Mouse (Mus musculus) liver, embryonic 12.5 days (tissue): ENCODE measurements around the gene Arhgdia. TPM values are rescaled to one million over a fixed set of nuclear protein-coding genes. Genes with fewer than 3 reads are reported as not detected.
A peak's percentile ranks its signal among the peaks of the same experiment; 100 is the strongest.

Experiments used
- ATAC-seq: fragments of 200-750 bp; cut with Nextera tagmentation; 2 replicates; pipeline ENCODE4 v1.8.0; 2017; ENCODE audit warnings: moderate number of reproducible peaks, mild to moderate bottlenecking, moderate library complexity
- H3K27ac ChIP-seq: fragments of 300-500 bp; sonication (generic); 2 replicates; pipeline ENCODE4 v1.5.1; 2016; ENCODE audit warnings: mild to moderate bottlenecking
- H3K27me3 ChIP-seq: fragments of 300-500 bp; sonication (generic); replicated peaks from 2 replicates; pipeline ENCODE4 v1.6.1; 2016; ENCODE audit warnings: mild to moderate bottlenecking, moderate library complexity
- H3K36me3 ChIP-seq: fragments of 300-500 bp; sonication (generic); 2 replicates; pipeline ENCODE4 v1.6.1; 2016; ENCODE audit warnings: mild to moderate bottlenecking, moderate library complexity
- H3K4me1 ChIP-seq: fragments of 300-500 bp; sonication (generic); 2 replicates; pipeline ENCODE4 v1.6.1; 2016
- H3K4me2 ChIP-seq: fragments of 300-500 bp; sonication (generic); 2 replicates; pipeline ENCODE4 v1.6.1; 2016; ENCODE audit warnings: mild to moderate bottlenecking, moderate library complexity
- H3K4me3 ChIP-seq: fragments of 300-500 bp; sonication (generic); 2 replicates; pipeline ENCODE4 v1.5.1; 2016; ENCODE audit warnings: mild to moderate bottlenecking, moderate library complexity
- H3K9ac ChIP-seq: fragments of 300-500 bp; sonication (generic); 2 replicates; pipeline ENCODE4 v1.6.1; 2016; ENCODE audit warnings: mild to moderate bottlenecking, moderate library complexity
- H3K9me3 ChIP-seq: fragments of 300-500 bp; sonication (generic); replicated peaks from 2 replicates; pipeline ENCODE4 v1.6.1; 2016; ENCODE audit warnings: mild to moderate bottlenecking, moderate library complexity
- WGBS: fragments of 180-500 bp; shearing (Covaris S2); methylation state at CpG from one replicate; pipeline ENCODE4 v1.1.7; 2016; ENCODE audit not compliant: insufficient replicate concordance; 5-methylcytosine and 5-hydroxymethylcytosine counted together
- polyA plus RNA-seq: library from polyadenylated mRNA; unstranded; fragments of >200 nt; fragmentation: Nextera tagmentation; extraction: Ambion mirVana; gene quantifications from 2 replicates; pipeline ENCODE4 v1.2.1, GENCODE M21; 2016

Gene Arhgdia
- polyA plus RNA-seq, 1 experiment from 2014 or later: 356 TPM

- H3K27ac ChIP-seq: no peak overlapping the region
- H3K36me3 ChIP-seq: peaks cover 79% of the 10 kb centered on the region
- H3K4me2 ChIP-seq: no peak overlapping the region
- WGBS: 87% methylated on average over 6 of the region's 6 CpGs
- no peak for ATAC-seq
- H3K4me1 ChIP-seq: peaks cover 62% of the 10 kb centered on the region
- H3K9me3 ChIP-seq: no peaks in the 10 kb centered on the region
- no peaks in the 10 kb centered on the region for H3K27me3 ChIP-seq
- H3K4me3 ChIP-seq: no peak overlapping the region
- H3K9ac ChIP-seq: 0 out of 2 replicates have a peak overlapping the region, but pooled peaks have one; percentile 12
Observed at GRCm38 (mm10) chr11:120622805-120623204, 41.4 kb upstream of the Arhgdia start.

- Histone ChIP-seq H3K9ac (no peak overlapping the region), H3K4me2 (no peak overlapping the region), H3K27me3 (no peaks in the 10 kb centered on the region), H3K4me3 (no peak overlapping the region), H3K27ac (no peak overlapping the region; the same call in 1 of the 2 replicates), H3K9me3 (no peaks in the 10 kb centered on the region), H3K36me3 (peaks cover 66% of the 10 kb centered on the region), H3K4me1 (peaks cover 57% of the 10 kb centered on the region)
- ATAC-seq: no peak
- WGBS: 91% methylated on average over 14 of the region's 14 CpGs
Observed at GRCm38 (mm10) chr11:120620195-120620594, 38.8 kb upstream of the Arhgdia start.

- peak overlapping the region; percentile 77 for H3K4me2 ChIP-seq
- H3K9ac ChIP-seq: 0 out of 2 replicates have a peak overlapping the region, but pooled peaks have one; percentile 81
- H3K36me3 ChIP-seq: peaks cover 78% of the 10 kb centered on the region
- H3K9me3 ChIP-seq: no peaks in the 10 kb centered on the region
- no peak overlapping the region for H3K4me3 ChIP-seq
- peak overlapping the region; percentile 83 for H3K27ac ChIP-seq
- ATAC-seq: no peak
- H3K4me1 ChIP-seq: peaks cover 52% of the 10 kb centered on the region
- WGBS: 89% methylated on average over 25 of the region's 25 CpGs
- no peaks in the 10 kb centered on the region for H3K27me3 ChIP-seq
Observed at GRCm38 (mm10) chr11:120618619-120619535, 37.5 kb upstream of the Arhgdia start.

GRCm38 (mm10) chr11:120617519-120618112, 36.2 kb upstream of the Arhgdia start, which contains the start of gene Pcyt2:
TSS of gene Pcyt2 (minus strand) at chr11:120617936.
- H3K9ac ChIP-seq: peak within 1 kb of the TSS; percentile 81
- H3K27me3 ChIP-seq: no peaks in the 10 kb centered on the region
- H3K27ac ChIP-seq: peak within 1 kb of the TSS; percentile 83
- peak within 1 kb of the TSS; percentile 72 for H3K4me3 ChIP-seq
- ATAC-seq: peak; percentile 93
- under 1% methylated on average over 56 of the region's 56 CpGs for WGBS
- H3K4me1 ChIP-seq: peaks cover 40% of the 10 kb centered on the region
- H3K9me3 ChIP-seq: no peaks in the 10 kb centered on the region
- H3K4me2 ChIP-seq: peak within 1 kb of the TSS; percentile 77
- peaks cover 79% of the 10 kb centered on the region for H3K36me3 ChIP-seq

DNA sequence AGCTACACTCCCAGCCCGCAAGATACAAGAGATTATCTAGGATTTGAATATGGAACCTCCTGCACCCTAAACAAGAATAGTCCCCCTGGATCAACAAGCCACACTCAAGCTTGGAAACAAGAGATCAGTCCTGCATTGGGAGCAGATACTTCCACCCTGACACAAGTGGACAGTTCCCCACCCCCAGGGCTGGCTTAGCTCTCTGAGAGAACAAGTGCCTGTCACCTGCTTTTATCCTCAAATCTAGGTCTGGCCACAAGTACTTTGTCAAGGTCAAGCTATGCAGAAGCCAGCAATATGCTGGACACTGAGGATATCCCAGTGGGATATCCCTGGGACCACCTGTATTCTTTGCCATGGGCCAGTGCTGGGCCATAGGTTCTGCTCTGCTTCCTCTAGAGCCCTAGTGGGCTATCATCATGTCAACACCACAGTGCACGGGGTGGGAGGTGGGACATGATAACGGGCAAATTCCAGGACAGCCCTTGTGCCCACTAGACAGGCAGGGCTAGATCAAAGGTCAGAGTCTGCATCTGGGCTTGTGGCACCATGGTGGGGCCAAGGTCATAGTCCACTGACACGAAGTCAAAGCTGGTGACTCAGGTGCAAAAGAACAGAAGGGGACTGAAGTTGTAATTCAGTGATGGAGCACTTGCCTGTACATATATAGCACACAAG, 35.3 kb upstream of the Arhgdia start:
- Histone ChIP-seq H3K9me3 (no peaks in the 10 kb centered on the region), H3K4me1 (peaks cover 39% of the 10 kb centered on the region), H3K27ac (peak overlapping the region; percentile 83), H3K4me3 (peak overlapping the region; percentile 72), H3K4me2 (peak overlapping the region; percentile 77), H3K36me3 (peaks cover 79% of the 10 kb centered on the region), H3K9ac (peak overlapping the region; percentile 81), H3K27me3 (no peaks in the 10 kb centered on the region)
- 31% methylated on average over 4 of the region's 4 CpGs for WGBS
- ATAC-seq: peak; percentile 33

DNA sequence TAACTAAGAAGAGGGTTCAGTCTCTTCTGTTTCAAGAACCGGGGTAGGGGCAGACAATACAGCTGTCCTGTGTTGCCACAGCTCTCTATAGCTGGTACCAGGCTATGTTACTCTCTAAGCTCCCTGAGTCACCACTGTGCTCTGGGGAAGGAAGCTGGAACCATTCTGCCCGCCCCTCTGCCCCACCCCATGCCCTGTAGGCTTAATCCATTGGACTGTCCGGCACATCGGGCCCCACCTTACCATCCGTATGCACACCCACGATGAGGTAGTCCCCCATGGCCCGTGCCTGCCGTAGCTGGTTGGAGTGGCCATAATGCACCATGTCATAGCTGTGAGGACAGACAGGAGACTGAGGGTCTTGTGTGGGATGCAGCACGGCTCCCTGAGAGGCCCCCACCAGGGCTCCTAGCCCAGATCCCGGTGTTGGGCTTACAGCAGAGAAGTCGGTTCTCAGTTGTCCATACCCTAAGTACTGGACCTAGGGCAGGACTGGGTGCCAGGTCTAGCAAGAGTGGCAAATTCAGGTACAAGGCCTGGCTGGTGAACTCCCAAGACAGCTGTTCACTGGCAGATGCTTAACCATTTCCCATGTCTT, 34.3 kb upstream of the Arhgdia start:
- Histone ChIP-seq H3K36me3 (peaks cover 79% of the 10 kb centered on the region), H3K4me3 (no peak overlapping the region), H3K27me3 (no peaks in the 10 kb centered on the region), H3K9ac (peak overlapping the region; percentile 40; the same call in 1 of the 2 replicates), H3K27ac (peak overlapping the region; percentile 55), H3K9me3 (no peaks in the 10 kb centered on the region), H3K4me1 (peaks cover 39% of the 10 kb centered on the region), H3K4me2 (peak overlapping the region; percentile 77)
- no peak for ATAC-seq
- 84% methylated on average over 11 of the region's 11 CpGs for WGBS

- peaks cover 39% of the 10 kb centered on the region for H3K4me1 ChIP-seq
- H3K4me3 ChIP-seq: no peak overlapping the region
- peaks cover 79% of the 10 kb centered on the region for H3K36me3 ChIP-seq
- 0 out of 2 replicates have a peak overlapping the region, but pooled peaks have one; percentile 77 for H3K4me2 ChIP-seq
- no peak overlapping the region for H3K27ac ChIP-seq
- WGBS: 91% methylated on average over 6 of the region's 6 CpGs
- H3K27me3 ChIP-seq: no peaks in the 10 kb centered on the region
- ATAC-seq: no peak
- no peak overlapping the region for H3K9ac ChIP-seq
- no peaks in the 10 kb centered on the region for H3K9me3 ChIP-seq
Observed at GRCm38 (mm10) chr11:120615167-120615566, 33.7 kb upstream of the Arhgdia start.

DNA sequence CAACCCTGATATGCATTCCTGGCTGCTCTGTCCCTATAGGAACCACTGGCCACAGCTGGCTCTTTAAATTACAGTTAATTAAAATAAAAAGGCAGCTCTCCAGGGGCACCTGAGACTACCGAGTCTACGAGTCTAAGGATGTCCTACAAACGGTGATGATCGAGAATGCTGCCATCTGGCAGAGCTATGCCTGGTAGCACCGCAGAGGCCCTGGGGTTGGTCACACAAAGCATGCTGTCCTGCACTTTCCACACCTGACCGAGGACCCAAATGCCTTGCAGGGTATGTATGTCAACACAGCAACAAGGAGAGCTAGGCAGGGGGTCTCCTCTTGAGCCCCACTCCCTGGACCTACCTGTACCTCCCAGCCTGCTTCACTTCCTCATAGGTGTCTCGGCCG, 32.6 kb upstream of the Arhgdia start:
- Histone ChIP-seq H3K4me1 (peaks cover 47% of the 10 kb centered on the region), H3K9me3 (no peaks in the 10 kb centered on the region), H3K9ac (no peak overlapping the region), H3K4me3 (no peak overlapping the region), H3K4me2 (no peak overlapping the region), H3K27ac (no peak overlapping the region), H3K27me3 (peaks cover 6% of the 10 kb centered on the region; the same call in 1 of the 2 replicates), H3K36me3 (peaks cover 76% of the 10 kb centered on the region)
- WGBS: 84% methylated on average over 8 of the region's 8 CpGs
- no peak for ATAC-seq

- Histone ChIP-seq H3K4me1 (peaks cover 47% of the 10 kb centered on the region), H3K36me3 (peaks cover 71% of the 10 kb centered on the region), H3K9ac (no peak overlapping the region), H3K27me3 (peaks cover 10% of the 10 kb centered on the region), H3K4me3 (no peak overlapping the region), H3K4me2 (no peak overlapping the region), H3K27ac (no peak overlapping the region), H3K9me3 (no peaks in the 10 kb centered on the region)
- ATAC-seq: no peak
- WGBS: 87% methylated on average over 10 of the region's 10 CpGs
Observed at GRCm38 (mm10) chr11:120613481-120613972, 32.1 kb upstream of the Arhgdia start.

DNA sequence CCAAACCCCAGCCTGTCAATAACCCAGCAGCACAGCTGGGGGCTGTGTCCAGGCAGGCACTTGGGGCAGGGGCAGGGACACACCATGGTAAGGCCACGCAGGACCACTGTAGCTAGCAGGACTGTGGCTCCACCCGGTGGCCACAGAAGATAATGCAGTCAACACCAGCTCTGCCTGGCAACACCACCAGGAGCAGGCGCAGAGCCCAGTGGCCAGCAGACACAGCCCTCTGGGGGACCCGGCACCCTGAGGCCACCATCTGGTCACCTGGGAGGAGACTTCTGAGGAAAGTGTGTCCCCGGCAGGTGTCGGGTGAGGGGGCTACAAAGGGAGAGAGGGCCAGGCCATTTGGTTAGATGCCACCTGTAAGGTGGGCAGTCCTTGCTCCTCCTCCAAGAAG, 31.3 kb upstream of the Arhgdia start:
- no peak for ATAC-seq
- Histone ChIP-seq H3K4me1 (peaks cover 47% of the 10 kb centered on the region), H3K4me3 (no peak overlapping the region), H3K27me3 (peaks cover 18% of the 10 kb centered on the region), H3K36me3 (peaks cover 65% of the 10 kb centered on the region), H3K27ac (no peak overlapping the region), H3K9ac (no peak overlapping the region), H3K4me2 (no peak overlapping the region), H3K9me3 (no peaks in the 10 kb centered on the region)
- 35% methylated on average over 6 of the region's 6 CpGs for whole genome bisulfite sequencing

- H3K27me3 ChIP-seq: peaks cover 22% of the 10 kb centered on the region
- H3K27ac ChIP-seq: no peak overlapping the region
- no peak overlapping the region for H3K4me2 ChIP-seq
- no peak overlapping the region for H3K9ac ChIP-seq
- no peak overlapping the region for H3K4me3 ChIP-seq
- peaks cover 77% of the 10 kb centered on the region for H3K36me3 ChIP-seq
- WGBS: 76% methylated on average over 9 of the region's 9 CpGs
- peaks cover 41% of the 10 kb centered on the region for H3K4me1 ChIP-seq
- no peaks in the 10 kb centered on the region for H3K9me3 ChIP-seq
- ATAC-seq: no peak
Observed at GRCm38 (mm10) chr11:120610477-120611046, 29.1 kb upstream of the Arhgdia start.
